Mouse (Mus musculus) ES-Bruce4 (cell line): ENCODE data around the gene Trex2.

Experiments used
- EP300 ChIP-seq: IDR thresholded peaks from 2 replicates; pipeline ENCODE4 v1.6.1; 2011; ENCODE audit warnings: low read depth, low read length; ENCODE audit not compliant: insufficient read depth
- POLR2A ChIP-seq: IDR thresholded peaks from one replicate; pipeline ENCODE4 v1.8.1; 2011; ENCODE audit warnings: low read length; ENCODE audit not compliant: insufficient read depth

DNA sequence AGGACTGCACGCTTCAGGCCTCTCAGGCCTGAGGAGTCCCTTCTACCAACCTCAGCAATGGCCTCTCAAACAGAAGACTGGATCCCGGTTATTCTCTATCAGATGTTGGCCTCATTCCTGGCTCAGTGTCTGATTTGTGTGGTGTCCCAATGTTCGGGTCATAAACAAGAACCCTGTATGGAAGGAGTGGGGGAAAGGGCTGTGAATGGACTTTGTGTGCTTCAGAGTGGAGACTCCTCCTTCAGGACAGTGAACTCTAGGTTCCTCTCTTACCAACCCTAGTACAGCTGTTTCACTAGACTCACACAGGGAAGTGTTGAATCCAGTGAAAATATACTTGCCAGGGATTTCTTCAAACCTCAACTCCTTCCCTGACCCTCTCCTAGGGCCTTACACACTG lies 33.2 kb upstream of the Trex2 start:
- TF ChIP-seq EP300 (no peak), POLR2A (no peak)
